Mouse (Mus musculus) spleen, adult 2 months (tissue): ENCODE measurements around the gene Celsr3.

Experiments used
- CTCF ChIP-seq: fragments of 200-500 bp; IDR thresholded peaks from 2 replicates; pipeline ENCODE4 v1.5.1; 2011; ENCODE audit warnings: mild to moderate bottlenecking, inconsistent platforms; ENCODE audit not compliant: insufficient read depth, insufficient read length, insufficient replicate concordance; ENCODE audit errors: extremely low read depth
- POLR2A ChIP-seq: fragments of 200-500 bp; IDR thresholded peaks from 2 replicates; pipeline ENCODE4 v1.6.1; 2011; ENCODE audit warnings: low read depth, low read length, inconsistent platforms

DNA sequence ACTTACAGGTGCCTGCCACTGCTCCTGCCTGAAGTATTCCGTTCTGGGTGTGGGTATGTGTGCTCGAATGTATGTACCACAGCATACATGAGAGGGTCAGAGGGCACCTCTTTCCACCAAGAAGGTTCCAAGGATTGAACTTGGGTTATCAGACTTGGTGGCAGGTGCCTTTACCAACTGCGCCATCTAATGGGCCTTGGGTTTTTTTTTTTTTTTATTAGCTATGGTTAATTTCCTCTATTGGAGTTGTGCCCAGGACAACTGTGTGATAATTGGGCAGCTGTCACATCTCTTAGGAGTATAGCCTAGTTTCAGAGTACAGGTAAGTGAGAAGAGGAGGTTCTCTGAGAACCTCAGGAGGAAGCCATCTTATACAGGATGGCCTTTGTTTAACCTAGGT, 26.6 kb upstream of the Celsr3 start:
- TF ChIP-seq CTCF (no peak), POLR2A (no peak)
